Mouse (Mus musculus) Patski (cell line): ENCODE measurements around the gene Rarb. TPM values are rescaled to one million over a fixed set of nuclear protein-coding genes. Genes with fewer than 3 reads are reported as not detected.

Experiments used
- ATAC-seq: fragments of 100-300 bp; one replicate; pipeline ENCODE4 v1.8.0; 2021
- CTCF ChIA-PET: fragments of 350-600 bp; sonication (Branson Sonifier 250); formaldehyde crosslinking; loops from one replicate; lab custom pipeline; 2022; ENCODE audit warnings: inconsistent platforms; lab: Charles Lee
- POLR2A ChIA-PET: fragments of 350-600 bp; sonication (Branson Sonifier 250); formaldehyde crosslinking; loops from one replicate; lab custom pipeline; 2022; ENCODE audit warnings: antibody characterized with exemption, inconsistent platforms; lab: Charles Lee
- DNase-seq: peaks from one replicate; pipeline ENCODE4 v3.0.0-alpha.2; 2011; ENCODE audit warnings: low read depth, low spot score
- H3K27me3 ChIP-seq: fragments of 371-371 bp; one replicate; pipeline ENCODE4 v1.5.1; 2021
- CTCF ChIP-seq: fragments of 100-300 bp; IDR thresholded peaks from one replicate; pipeline ENCODE4 v1.5.1; 2021
- in situ Hi-C: fragments of 300-500 bp; cut with MboI; formaldehyde crosslinking; loops from 3 replicates; pipeline ENCODE4 v1.11.1; 2018; ENCODE audit warnings: low pct_unique_long_range_greater_than_20kb, mixed read lengths
- polyA plus RNA-seq: library from polyadenylated mRNA; unstranded; gene quantifications from one replicate; pipeline ENCODE4 v1.2.3, GENCODE M21; 2021

Gene Rarb
- polyA plus RNA-seq, 1 experiment from 2014 or later: 17.8 TPM

GRCm38 (mm10) chr14:16384783-16385182 is 434.2 kb downstream of the Rarb start:
- in situ Hi-C loops: no loop called here
- CTCF ChIA-PET: interaction anchor here (0.8 to 1.2 kb wide), 2 partner anchors 9 kb away, joined by 3 read pairs; no protein-coding TSS in a partner anchor
- POLR2A ChIA-PET: no interaction called here
- H3K27me3 ChIP-seq: no peaks in the 10 kb centered on the region
- DNase-seq: no peak
- TF ChIP-seq CTCF: no peak
- no peak for ATAC-seq
